Mouse (Mus musculus) cortical plate, adult 2 months (tissue): ENCODE measurements around the gene Fam122b.

Experiments
- CTCF ChIP-seq: fragments of 200-500 bp; IDR thresholded peaks from 2 replicates; pipeline ENCODE4 v1.5.1; 2011; ENCODE audit warnings: mild to moderate bottlenecking, control low read depth, low read length; ENCODE audit not compliant: insufficient read depth; ENCODE audit errors: extremely low read depth
- POLR2A ChIP-seq: fragments of 200-500 bp; IDR thresholded peaks from 2 replicates; pipeline ENCODE4 v1.6.1; 2011; ENCODE audit warnings: mild to moderate bottlenecking, low read length, control low read depth; ENCODE audit not compliant: insufficient read depth; ENCODE audit errors: extremely low read depth

- TF ChIP-seq CTCF (no peak), POLR2A (no peak)
These were observed 45.2 kb downstream of the Fam122b start for GRCm38 (mm10) chrX:53224353-53224944.
